Mouse (Mus musculus) brain, adult 2 months (tissue): Measurements from ENCODE around the gene Zfp81.
"Not testable (repeated sequence)": the region's sequence is repeated elsewhere in the genome, so short reads cannot be mapped to it uniquely, and the experiment has no call there.

ENCODE experiments used
- DNase-seq: peaks from one replicate; pipeline ENCODE4 v3.0.0; 2011; ENCODE audit warnings: low read depth, low spot score

The Zfp81 gene

GRCm38 (mm10) chr17:33358411-33359384, at the start of gene Zfp81:
Gene Zfp81, minus strand, starts transcription at chr17:33358878.
- peak; percentile 96 for DNase-seq

- peak; percentile 99 for DNase-seq
These were observed 35.7 kb upstream of the Zfp81 start, which contains the start of gene Zfp101 for GRCm38 (mm10) chr17:33394182-33395034. Gene Zfp101, minus strand, starts transcription at chr17:33394641.

- no peak for DNase-seq
These were observed 33.6 kb upstream of the Zfp81 start for GRCm38 (mm10) chr17:33392271-33392670.

- DNase-seq, result peak; percentile 77
These were observed 27.0 kb upstream of the Zfp81 start for GRCm38 (mm10) chr17:33385705-33386104.

- DNase-seq, result no peak
These were observed 14.1 kb upstream of the Zfp81 start for GRCm38 (mm10) chr17:33372795-33373194.

- DNase-seq, result no peak
These were observed 5.7 kb downstream of the Zfp81 start for GRCm38 (mm10) chr17:33352981-33353380.

GRCm38 (mm10) chr17:33289876-33290149, 68.9 kb downstream of the Zfp81 start:
- DNase-seq, result not testable (repeated sequence)

- DNase-seq, result not testable (repeated sequence)
These were observed 69.4 kb downstream of the Zfp81 start, which contains the start of gene Zfp955b for GRCm38 (mm10) chr17:33289039-33289875. Gene Zfp955b, plus strand, starts transcription at chr17:33289544.
